Mouse (Mus musculus): ENCODE measurements around the gene Cecr2.
"Not testable (repeated sequence)": the region's sequence is repeated elsewhere in the genome, so short reads cannot be mapped to it uniquely, and the experiment has no call there.

Gene Cecr2

DNA sequence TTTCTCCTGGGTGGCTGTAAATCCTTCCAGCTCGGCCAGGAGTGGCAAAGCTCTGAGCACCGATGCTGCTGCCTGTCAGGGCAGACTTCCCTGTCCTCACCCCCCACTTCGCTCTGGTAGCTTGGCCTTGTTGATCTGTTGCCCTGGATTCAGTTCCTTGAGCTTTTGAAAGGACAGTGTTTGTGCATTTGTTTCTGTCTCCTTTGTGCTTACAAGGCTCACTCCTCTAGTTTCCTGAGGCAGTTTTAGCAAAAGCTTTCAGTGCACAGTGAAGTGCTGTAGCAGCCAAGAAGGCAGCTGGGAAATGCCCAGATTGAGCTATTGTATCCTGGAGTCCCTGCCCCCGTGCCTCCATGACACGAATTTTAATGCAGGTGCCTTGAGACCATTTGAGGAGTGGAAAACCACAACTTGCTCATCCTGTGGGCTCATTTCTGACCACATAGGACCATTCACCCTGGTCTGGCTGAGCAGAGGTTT is 107.0 kb downstream of the Cecr2 start, which contains the start of gene Slc25a18:
TSS of gene Slc25a18 (plus strand) at position 430 of the 480 bp plus-strand sequence.
- DNase-seq (ENCODE audit: low spot score in 2 of 2) = no peak

GRCm38 (mm10) chr6:120773763-120774162 is 107.6 kb downstream of the Cecr2 start:
- DNase-seq (ENCODE audit: low spot score in 2 of 2) = no peak

GRCm38 (mm10) chr6:120776286-120776685 is 110.1 kb downstream of the Cecr2 start:
- no peak for DNase-seq (ENCODE audit: low spot score in 2 of 2)

GRCm38 (mm10) chr6:120777533-120777932 is 111.4 kb downstream of the Cecr2 start:
- no peak for DNase-seq (ENCODE audit: low spot score in 2 of 2)

DNA sequence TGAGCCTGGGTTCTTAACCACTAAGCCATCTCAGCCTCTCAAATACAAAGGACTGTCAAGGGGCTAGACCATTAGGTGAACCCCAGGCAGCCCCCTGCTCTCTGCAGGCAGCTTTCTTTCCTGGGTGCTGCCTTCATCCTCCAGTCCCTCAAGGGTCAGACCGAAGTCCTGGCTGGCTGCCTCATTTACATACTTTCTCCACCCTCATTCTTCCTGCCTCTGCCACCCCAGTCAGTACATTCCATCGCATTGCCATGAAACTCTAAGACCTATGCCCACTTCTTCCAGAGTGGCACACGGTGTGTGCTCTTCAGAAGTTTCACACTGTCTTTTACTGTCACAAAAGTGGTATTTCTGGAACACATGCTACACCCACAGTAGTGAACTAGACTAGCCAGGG is 112.1 kb downstream of the Cecr2 start:
- DNase-seq (ENCODE audit: low spot score in 2 of 2) = no peak

DNA sequence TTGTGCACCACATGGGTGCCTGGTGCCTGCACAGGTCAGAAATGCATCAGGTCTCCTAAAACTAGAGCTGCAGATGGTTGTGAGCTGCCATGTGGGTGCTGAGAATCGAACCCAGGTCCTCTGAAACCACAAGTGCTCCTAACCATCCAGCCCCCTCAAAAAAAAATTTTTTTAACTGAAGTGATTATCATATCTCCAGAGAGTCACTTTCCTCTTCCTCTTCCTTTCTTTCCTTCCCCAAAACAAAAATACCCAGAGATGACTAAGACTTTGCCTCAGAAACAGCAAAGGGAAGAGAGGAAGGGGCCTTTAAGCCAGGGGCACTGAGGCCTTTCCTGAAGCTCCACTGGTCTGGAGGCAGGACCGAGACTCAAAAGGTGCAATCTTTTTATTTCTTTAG is 116.8 kb downstream of the Cecr2 start:
- no peak for DNase-seq (ENCODE audit: low spot score in 2 of 2)

DNA sequence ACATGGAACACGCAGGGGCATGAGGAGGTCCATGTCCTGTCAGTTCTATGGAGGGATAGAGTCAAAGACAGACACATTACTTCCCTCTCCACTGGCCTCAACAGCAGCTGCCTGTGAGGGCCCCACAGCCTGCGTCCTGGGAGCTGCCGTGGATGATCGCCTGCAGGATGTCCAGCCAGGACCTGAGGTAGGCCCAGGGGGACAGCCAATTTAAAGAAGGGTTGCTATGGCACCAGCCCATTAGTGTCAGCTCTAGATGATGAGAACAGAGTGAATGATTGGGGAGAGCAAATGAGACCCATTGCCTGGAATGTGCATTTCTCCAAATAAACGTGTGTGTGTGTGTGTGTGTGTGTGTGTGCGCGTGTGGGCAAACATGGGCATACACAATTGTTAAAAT is 118.2 kb downstream of the Cecr2 start:
- DNase-seq (ENCODE audit: low spot score in 2 of 2) = no peak

- DNase-seq (ENCODE audit: low spot score in 2 of 2) = no peak
Observed at GRCm38 (mm10) chr6:120788068-120788607, 122.0 kb downstream of the Cecr2 start.

DNA sequence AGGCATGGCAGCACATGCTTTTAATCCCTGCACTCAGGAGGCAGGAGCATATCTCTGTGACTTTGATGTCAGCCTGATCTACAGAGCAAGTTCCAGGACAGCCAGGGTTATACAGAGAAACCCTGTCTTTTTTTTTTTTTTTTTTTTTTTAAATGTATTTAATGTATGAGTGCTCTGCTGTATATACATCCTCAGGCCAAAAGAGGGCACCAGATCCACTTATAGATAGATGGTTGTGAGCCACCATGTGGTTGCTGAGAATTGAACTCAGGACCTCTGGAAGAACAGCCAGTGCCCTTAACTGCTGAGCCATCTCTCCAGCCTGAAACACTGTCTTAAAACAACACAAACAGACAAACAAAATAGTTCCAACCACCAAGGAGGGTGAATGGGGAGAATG is 122.7 kb downstream of the Cecr2 start:
- no peak for DNase-seq (ENCODE audit: low spot score in 2 of 2)

- DNase-seq (ENCODE audit: low spot score in 2 of 2) = no peak
Observed at GRCm38 (mm10) chr6:120790153-120790552, 124.0 kb downstream of the Cecr2 start.

DNA sequence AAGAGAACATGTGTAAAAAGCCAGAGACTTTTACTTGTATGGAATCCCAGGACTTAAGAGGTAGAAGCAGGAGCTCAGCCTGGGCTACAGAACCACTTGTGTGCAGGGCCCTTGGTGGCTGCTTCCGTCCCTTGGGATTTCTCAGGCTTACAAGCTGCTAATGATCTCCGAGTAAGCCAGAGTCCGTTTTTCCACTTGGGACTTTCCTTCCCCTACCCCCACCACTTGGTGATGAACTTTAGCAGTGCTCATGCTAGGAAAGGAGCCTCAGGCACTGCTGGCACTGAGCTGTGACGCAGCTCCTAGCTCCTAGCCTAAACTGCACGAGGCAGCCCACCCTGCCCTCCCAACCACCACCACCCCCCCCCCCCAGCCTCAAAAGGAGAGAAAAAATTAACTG is 124.5 kb downstream of the Cecr2 start:
- DNase-seq (ENCODE audit: low spot score in 2 of 2) = no peak

- DNase-seq (ENCODE audit: low spot score in 2 of 2) = no peak
Observed at GRCm38 (mm10) chr6:120792947-120793346, 126.8 kb downstream of the Cecr2 start.

DNA sequence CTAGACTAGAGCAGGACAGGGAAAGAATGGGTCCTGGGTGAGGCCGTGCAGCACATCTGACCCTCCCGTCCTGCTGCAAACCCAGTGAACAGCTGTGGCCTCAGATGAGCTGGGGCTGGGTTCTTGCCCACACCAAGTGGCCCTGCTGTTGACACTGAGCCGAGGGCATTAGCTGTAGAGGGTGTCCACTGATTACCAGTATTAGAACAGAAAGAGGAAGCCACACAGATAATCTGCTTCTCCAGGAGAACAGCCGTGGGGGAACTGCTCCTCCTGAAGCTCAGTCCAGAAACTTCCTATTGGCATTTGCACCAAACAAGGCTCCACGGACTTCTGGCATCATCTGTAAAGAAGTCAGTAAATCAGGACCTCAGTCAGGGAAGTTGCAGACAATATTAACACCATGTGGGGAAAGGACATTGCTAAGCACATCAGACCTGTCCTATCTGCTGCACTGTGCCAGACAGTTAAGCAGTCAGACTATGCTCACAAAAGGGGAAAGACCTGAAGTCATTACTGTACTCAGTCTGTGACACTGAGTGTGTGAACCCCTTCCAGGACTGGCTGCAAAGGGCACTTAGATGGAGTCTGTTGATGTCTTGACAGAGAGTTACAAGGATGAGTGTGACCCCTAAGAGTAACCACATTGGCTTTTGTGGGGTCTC is 129.4 kb downstream of the Cecr2 start:
- no peak for DNase-seq (ENCODE audit: low spot score in 2 of 2)

GRCm38 (mm10) chr6:120796111-120796510 is 129.9 kb downstream of the Cecr2 start:
- DNase-seq (ENCODE audit: low spot score in 2 of 2) = no peak

DNA sequence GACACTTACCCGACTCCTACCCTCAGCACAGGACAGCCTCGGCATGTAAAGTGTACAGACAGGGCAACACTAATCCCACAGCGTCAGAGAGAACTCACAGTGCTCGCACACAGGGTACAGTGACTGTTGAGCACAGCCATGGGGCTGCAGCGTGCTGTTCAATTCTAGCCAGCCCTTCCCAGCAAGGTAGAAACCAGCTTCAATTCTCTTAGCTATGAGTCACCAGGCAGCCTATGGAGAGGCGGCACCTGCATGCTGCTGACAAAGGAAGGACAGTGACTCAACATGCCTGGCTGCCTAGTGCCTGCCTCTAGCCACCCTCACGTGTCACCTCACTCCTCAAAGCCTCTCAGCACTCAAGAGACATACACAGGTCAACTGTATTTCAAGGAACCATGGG is 131.8 kb downstream of the Cecr2 start:
- DNase-seq (ENCODE audit: low spot score in 2 of 2) = no peak

DNA sequence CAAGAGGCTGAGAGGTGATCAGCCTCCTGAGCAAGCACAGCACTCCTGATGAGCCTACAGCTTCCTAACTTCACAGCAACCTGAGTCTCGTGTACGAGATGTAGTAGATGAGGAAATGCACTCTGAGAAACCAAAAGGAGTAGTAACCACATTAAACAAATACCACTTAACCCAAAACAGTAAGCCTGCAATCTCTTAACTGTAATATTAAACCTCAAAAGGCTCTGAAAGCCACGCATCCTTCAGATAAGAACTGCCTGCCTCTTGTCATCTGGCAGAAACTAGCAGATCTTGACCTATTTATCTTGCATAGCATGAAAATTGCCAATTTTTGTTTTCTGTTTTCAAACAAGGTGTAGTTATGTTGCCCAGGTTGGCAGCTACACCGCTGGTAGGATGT is 132.7 kb downstream of the Cecr2 start:
- no peak for DNase-seq (ENCODE audit: low spot score in 2 of 2)

- no peak for DNase-seq (ENCODE audit: low spot score in 2 of 2)
Observed at GRCm38 (mm10) chr6:120799581-120800041, 133.4 kb downstream of the Cecr2 start.

DNA sequence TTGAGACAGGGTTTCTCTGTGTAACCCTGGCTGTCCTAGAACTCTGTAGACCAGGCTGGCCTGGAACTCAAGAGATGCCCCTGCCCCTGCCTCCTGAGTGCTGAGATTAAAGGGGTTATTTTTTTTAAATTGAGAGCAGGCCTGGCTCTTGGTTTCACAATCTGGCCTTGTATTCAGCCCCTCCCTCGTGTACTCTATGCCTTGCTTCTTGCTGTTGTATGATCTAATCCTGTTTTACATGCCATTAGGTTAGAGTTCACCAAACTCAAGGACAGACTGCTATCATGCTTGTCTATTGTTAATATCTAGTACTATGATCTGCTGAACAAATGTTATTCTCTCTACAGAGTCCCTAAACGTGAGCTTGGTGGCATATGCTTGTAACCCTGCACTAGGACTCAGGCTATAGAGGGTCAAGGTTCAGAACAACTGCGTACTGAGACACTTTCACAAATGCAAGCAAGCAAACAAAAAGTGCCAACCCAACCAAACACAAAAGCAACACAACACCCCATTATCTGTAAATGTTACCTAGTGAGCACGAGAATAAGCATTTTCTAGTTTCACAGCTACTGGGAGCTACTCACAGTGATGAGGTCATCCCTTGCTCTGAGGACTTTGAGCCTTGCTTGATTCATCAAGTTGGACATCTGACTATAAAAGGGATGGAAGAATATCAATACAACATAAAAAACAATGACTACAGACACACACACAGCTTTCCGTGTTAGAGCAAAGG is 141.0 kb downstream of the Cecr2 start:
- DNase-seq (ENCODE audit: low spot score in 2 of 2) = no peak

DNA sequence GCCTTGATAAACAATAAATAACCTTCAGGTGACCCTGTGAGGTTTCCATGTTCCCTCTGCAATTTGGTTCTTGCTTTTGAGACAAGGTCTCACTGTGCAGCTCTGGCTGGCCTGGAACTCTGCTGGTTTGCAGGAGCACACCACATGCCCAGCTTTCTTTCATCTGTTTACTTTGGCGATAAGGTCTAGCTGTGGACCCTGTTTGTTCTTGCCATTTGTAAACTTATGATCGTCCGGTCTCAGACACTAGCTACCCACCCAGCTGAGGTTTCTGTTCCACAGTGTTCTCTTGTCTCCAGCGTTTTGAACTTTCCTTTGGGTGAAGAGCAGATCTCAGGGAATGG is 141.5 kb downstream of the Cecr2 start:
- no peak for DNase-seq (ENCODE audit: low spot score in 2 of 2)

DNA sequence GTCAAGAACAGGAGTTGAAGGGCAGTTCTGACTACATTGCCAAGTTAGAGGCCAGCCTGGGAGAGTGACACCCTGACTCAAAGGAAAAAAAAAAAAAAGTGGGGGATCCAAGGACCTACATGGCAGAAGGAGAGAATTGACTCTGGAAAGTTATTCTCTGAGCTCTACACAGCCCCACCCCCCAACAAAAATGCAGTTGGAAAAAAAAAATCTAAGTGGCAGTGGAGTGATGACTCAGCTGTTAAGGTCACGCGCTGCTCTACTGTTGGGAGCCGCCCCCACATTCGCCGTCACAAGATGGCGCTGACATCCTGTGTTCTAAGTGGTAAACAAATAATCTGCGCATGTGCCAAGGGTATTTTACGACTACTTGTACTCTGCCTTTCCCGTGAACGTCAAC is 145.8 kb downstream of the Cecr2 start:
- not testable (repeated sequence) for DNase-seq (ENCODE audit: low spot score in 2 of 2)

DNA sequence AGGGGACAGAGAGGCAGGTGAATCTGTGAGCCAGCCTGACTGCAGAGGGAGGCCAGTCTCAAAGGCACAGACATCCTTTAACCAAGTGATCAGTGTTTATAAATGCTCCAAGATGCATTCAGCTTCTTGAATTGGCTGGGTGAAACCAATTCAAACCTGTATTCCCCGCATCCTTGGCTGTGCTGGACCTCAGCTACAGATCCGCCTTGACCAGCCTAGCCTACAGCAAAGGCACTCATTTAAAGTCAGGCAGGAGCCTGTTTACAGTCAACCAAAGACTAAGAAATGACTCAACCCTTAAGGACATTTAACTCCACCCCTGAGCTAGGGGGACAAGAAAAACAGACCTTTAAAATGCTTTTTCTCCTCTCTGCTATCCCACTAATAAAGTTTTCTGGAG is 153.1 kb downstream of the Cecr2 start:
- no peak for DNase-seq (ENCODE audit: low spot score in 2 of 2)

DNA sequence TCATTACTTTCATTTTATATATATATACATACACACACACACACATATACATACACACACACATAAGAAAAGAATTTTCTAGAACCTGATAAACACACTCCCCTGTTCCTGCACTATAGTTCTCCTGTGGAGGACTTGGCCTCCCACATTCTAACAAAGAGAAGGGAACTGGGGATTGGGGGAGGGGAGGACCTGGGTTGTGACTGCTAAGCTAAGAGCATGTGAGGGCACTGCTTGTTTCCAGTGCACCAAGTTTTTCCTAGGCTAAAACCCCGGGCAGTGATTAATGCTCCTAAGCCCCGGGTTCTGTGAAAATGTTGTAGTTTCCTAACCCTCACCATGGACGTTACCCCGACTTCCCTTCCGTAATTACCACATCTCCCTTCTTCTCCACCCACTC is 154.0 kb downstream of the Cecr2 start:
- DNase-seq (ENCODE audit: low spot score in 2 of 2) = no peak

All from spleen, postnatal 14 days (tissue).